Mouse (Mus musculus): ENCODE data around the gene Rufy4. TPM values are rescaled to one million over a fixed set of nuclear protein-coding genes. Genes with fewer than 3 reads are reported as not detected.

Rufy4 gene
- polyA plus RNA-seq, 1 experiment from 2014 or later = 0.56 TPM

GRCm38 (mm10) chr1:74095728-74096127 lies 29.6 kb upstream of the Rufy4 start:
- Histone ChIP-seq H3K27me3 (ENCODE audit: control insufficient read depth, insufficient read depth, low read length) (peaks cover 10% of the 10 kb centered on the region; the same call in 1 of the 2 replicates), H3K27ac (ENCODE audit: low read depth, low read length) (no peak overlapping the region), H3K9me3 (ENCODE audit: control insufficient read depth, low read length) (no peaks in the 10 kb centered on the region), H3K36me3 (ENCODE audit: control insufficient read depth, insufficient read depth, low read length) (no peaks in the 10 kb centered on the region), H3K4me1 (replicated peaks; ENCODE audit: control insufficient read depth, insufficient read depth, low read length) (peaks cover 14% of the 10 kb centered on the region), H3K9ac (ENCODE audit: low read depth, low read length) (no peak overlapping the region), H3K4me2 (replicated peaks; ENCODE audit: low read depth, low read length) (no peak overlapping the region), H3K4me3 (ENCODE audit: low read depth, low read length) (no peak overlapping the region)
- 48% methylated on average over 3 of the region's 3 CpGs for WGBS
- no peak for ATAC-seq (ENCODE audit: low FRiP score)
- no peak for DNase-seq (ENCODE audit: low spot score)

- Histone ChIP-seq H3K36me3 (ENCODE audit: control insufficient read depth, insufficient read depth, low read length) (no peaks in the 10 kb centered on the region), H3K4me1 (replicated peaks; ENCODE audit: control insufficient read depth, insufficient read depth, low read length) (peaks cover 17% of the 10 kb centered on the region), H3K4me2 (replicated peaks; ENCODE audit: low read depth, low read length) (peak overlapping the region; percentile 98), H3K27me3 (ENCODE audit: control insufficient read depth, insufficient read depth, low read length) (peaks cover 10% of the 10 kb centered on the region; the same call in 1 of the 2 replicates), H3K9me3 (ENCODE audit: control insufficient read depth, low read length) (no peaks in the 10 kb centered on the region), H3K9ac (ENCODE audit: low read depth, low read length) (peak overlapping the region; percentile 69), H3K27ac (ENCODE audit: low read depth, low read length) (peak overlapping the region; percentile 79), H3K4me3 (ENCODE audit: low read depth, low read length) (peak overlapping the region; percentile 55)
- WGBS = under 1% methylated on average over 56 of the region's 58 CpGs
- peak; percentile 83 for DNase-seq (ENCODE audit: low spot score)
- ATAC-seq (ENCODE audit: low FRiP score) = peak; percentile 62
Observed at GRCm38 (mm10) chr1:74098004-74099000, 27.0 kb upstream of the Rufy4 start.

DNA sequence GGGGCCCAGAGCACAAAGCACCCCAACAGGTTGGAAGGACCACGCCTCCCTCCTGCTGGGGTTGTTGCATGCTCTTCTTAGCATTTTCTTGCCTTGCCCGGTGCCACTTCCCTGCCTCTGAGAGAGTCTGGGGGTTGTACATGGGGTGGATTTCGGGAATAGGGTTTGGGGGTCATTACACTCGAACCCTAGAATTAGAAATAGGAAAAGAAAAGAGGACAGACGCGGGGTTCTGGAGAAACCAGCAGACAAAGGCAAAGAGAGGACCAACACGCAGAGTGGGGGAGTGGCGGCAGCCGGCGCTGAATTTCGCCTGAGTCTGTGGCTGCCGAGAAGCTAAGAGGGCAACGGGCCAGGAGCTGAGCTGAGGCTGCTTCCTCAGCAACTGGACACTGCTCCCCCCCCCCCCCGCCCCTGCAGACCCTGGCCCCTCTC lies 26.3 kb upstream of the Rufy4 start:
- peaks cover 10% of the 10 kb centered on the region; the same call in 1 of the 2 replicates for H3K27me3 ChIP-seq (ENCODE audit: control insufficient read depth, insufficient read depth, low read length)
- H3K4me2 ChIP-seq (replicated peaks; ENCODE audit: low read depth, low read length) = peak overlapping the region; percentile 98
- peak; percentile 57 for DNase-seq (ENCODE audit: low spot score)
- peaks cover 23% of the 10 kb centered on the region for H3K4me1 ChIP-seq (replicated peaks; ENCODE audit: control insufficient read depth, insufficient read depth, low read length)
- H3K36me3 ChIP-seq (ENCODE audit: control insufficient read depth, insufficient read depth, low read length) = no peaks in the 10 kb centered on the region
- peak overlapping the region; percentile 69 for H3K9ac ChIP-seq (ENCODE audit: low read depth, low read length)
- H3K4me3 ChIP-seq (ENCODE audit: low read depth, low read length) = peak overlapping the region; percentile 55
- 1% methylated on average over 13 of the region's 14 CpGs for WGBS
- H3K9me3 ChIP-seq (ENCODE audit: control insufficient read depth, low read length) = no peaks in the 10 kb centered on the region
- peak overlapping the region; percentile 79 for H3K27ac ChIP-seq (ENCODE audit: low read depth, low read length)
- 0 out of 2 replicates have a peak, but pooled peaks have one; percentile 8 for ATAC-seq (ENCODE audit: low FRiP score)

DNA sequence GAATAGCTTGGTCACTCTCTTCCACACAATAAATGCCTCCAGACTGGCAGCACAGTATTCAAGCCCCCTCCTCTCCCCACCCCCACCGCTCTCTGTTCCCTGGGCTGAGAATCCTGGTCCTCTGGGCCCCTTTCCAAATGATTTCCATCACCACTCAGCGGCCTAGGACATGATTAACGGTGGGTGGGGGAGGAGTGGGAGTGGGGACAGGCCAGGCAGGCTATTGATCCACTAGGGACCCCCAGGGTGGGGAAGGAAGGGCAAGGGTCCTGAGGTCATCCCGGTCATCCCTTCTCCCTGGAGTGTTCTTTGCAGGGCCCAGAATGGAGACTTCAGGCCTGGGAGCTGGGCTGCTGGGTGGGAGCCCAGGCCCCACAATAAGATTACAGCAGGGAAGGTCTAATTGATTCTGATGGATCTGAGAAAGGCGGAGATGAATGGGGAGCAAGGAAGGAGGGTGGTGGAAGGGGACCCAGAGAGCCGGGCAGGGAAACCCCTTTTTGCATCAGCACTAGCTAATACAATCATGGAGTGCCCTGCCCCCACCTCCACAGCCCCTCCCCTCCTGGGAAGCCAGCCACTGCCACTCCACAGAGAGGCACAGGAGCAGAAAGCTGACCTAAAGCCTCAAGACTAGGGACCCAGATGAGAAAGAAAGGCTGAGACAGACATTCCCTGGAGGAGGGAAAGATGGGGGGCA lies 21.5 kb upstream of the Rufy4 start:
- Histone ChIP-seq H3K4me2 (replicated peaks; ENCODE audit: low read depth, low read length) (no peak overlapping the region), H3K36me3 (ENCODE audit: control insufficient read depth, insufficient read depth, low read length) (no peaks in the 10 kb centered on the region), H3K4me1 (replicated peaks; ENCODE audit: control insufficient read depth, insufficient read depth, low read length) (peaks cover 29% of the 10 kb centered on the region), H3K27ac (ENCODE audit: low read depth, low read length) (peak overlapping the region; percentile 77), H3K4me3 (ENCODE audit: low read depth, low read length) (no peak overlapping the region), H3K9me3 (ENCODE audit: control insufficient read depth, low read length) (no peaks in the 10 kb centered on the region), H3K9ac (ENCODE audit: low read depth, low read length) (no peak overlapping the region), H3K27me3 (ENCODE audit: control insufficient read depth, insufficient read depth, low read length) (peaks cover 1% of the 10 kb centered on the region; the same call in 1 of the 2 replicates)
- 10% methylated on average over 6 of the region's 6 CpGs for WGBS
- ATAC-seq (ENCODE audit: low FRiP score) (peak; percentile 85), DNase-seq (ENCODE audit: low spot score) (peak; percentile 71)

GRCm38 (mm10) chr1:74105660-74106059 lies 19.7 kb upstream of the Rufy4 start:
- no peak overlapping the region for H3K4me3 ChIP-seq (ENCODE audit: low read depth, low read length)

GRCm38 (mm10) chr1:74106214-74106613 lies 19.1 kb upstream of the Rufy4 start:
- Histone ChIP-seq H3K27me3 (ENCODE audit: control insufficient read depth, insufficient read depth, low read length) (no peaks in the 10 kb centered on the region), H3K4me3 (ENCODE audit: low read depth, low read length) (no peak overlapping the region), H3K4me2 (replicated peaks; ENCODE audit: low read depth, low read length) (no peak overlapping the region), H3K9me3 (ENCODE audit: control insufficient read depth, low read length) (no peaks in the 10 kb centered on the region), H3K36me3 (ENCODE audit: control insufficient read depth, insufficient read depth, low read length) (no peaks in the 10 kb centered on the region), H3K9ac (ENCODE audit: low read depth, low read length) (no peak overlapping the region), H3K4me1 (replicated peaks; ENCODE audit: control insufficient read depth, insufficient read depth, low read length) (peaks cover 37% of the 10 kb centered on the region), H3K27ac (ENCODE audit: low read depth, low read length) (no peak overlapping the region)
- ATAC-seq (ENCODE audit: low FRiP score) = no peak
- 73% methylated on average over 6 of the region's 6 CpGs for WGBS
- no peak for DNase-seq (ENCODE audit: low spot score)

More at GRCm38 (mm10) chr1:74105660-74106059, 19.7 kb upstream of the Rufy4 start:
- Histone ChIP-seq H3K36me3 (ENCODE audit: control insufficient read depth, insufficient read depth, low read length) (no peaks in the 10 kb centered on the region), H3K9ac (ENCODE audit: low read depth, low read length) (no peak overlapping the region), H3K4me2 (replicated peaks; ENCODE audit: low read depth, low read length) (no peak overlapping the region), H3K27ac (ENCODE audit: low read depth, low read length) (no peak overlapping the region), H3K9me3 (ENCODE audit: control insufficient read depth, low read length) (no peaks in the 10 kb centered on the region), H3K27me3 (ENCODE audit: control insufficient read depth, insufficient read depth, low read length) (no peaks in the 10 kb centered on the region), H3K4me1 (replicated peaks; ENCODE audit: control insufficient read depth, insufficient read depth, low read length) (peaks cover 32% of the 10 kb centered on the region)
- ATAC-seq (ENCODE audit: low FRiP score) (no peak), DNase-seq (ENCODE audit: low spot score) (no peak)
- 84% methylated on average over 4 of the region's 4 CpGs for WGBS

DNA sequence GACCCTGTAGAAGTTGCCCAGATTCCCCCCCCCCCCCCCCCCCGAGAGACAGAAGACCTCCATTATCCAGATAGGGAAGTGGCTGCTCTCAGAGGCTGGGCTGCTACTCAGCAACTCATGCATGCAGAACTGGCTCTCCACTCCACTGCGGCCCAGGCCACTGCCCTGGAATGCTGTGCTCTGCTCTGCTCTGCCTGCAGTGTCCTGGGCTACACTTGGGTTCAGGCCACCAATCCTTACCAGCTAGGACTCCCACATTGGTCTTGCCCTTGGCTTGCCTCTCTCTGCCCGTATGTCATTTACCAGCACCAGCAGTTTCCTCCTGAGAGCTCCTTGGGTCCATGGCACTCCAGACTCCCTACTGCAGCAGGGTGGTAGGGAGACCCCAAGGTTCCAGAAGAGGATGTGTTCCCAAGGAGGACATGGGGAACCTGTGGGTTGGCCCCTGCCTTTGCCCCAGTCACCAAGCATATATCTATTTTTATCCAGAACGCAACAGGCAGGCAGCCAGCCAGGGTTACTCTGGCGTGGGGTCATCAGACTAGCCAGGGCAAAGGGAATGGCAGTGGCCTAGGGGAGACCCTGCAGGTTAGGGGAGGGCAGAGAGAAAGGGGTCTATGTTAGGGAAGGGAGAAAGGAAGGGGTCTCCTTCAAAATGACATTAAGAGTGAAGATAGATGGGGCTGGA lies 17.3 kb upstream of the Rufy4 start:
- no peak overlapping the region for H3K4me3 ChIP-seq (ENCODE audit: low read depth, low read length)
- no peaks in the 10 kb centered on the region for H3K27me3 ChIP-seq (ENCODE audit: control insufficient read depth, insufficient read depth, low read length)
- DNase-seq (ENCODE audit: low spot score) = no peak
- H3K4me1 ChIP-seq (replicated peaks; ENCODE audit: control insufficient read depth, insufficient read depth, low read length) = peaks cover 44% of the 10 kb centered on the region
- H3K4me2 ChIP-seq (replicated peaks; ENCODE audit: low read depth, low read length) = no peak overlapping the region
- no peak for ATAC-seq (ENCODE audit: low FRiP score)
- no peak overlapping the region for H3K9ac ChIP-seq (ENCODE audit: low read depth, low read length)
- WGBS = 67% methylated on average over 5 of the region's 5 CpGs
- no peaks in the 10 kb centered on the region for H3K36me3 ChIP-seq (ENCODE audit: control insufficient read depth, insufficient read depth, low read length)
- no peaks in the 10 kb centered on the region for H3K9me3 ChIP-seq (ENCODE audit: control insufficient read depth, low read length)
- H3K27ac ChIP-seq (ENCODE audit: low read depth, low read length) = no peak overlapping the region

DNA sequence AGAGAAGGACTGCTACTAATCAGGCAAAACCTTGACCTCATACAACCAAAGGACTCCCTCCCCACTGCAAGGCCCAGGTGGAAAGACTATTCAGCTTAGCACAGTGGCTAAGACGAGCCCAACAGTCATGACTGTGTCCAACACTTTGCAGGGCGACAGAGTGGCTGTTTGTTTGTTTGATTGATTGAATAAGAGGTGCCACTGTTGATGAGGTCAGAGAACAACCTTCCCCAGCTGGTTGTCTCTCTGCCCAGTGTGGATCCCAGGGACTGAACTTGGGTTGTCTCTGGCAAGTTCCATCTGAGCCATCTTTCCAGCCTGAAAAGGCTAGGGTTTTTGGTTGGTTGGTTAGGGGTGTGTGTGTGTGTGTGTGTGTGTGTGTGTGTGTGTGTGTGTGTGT lies 15.7 kb upstream of the Rufy4 start:
- WGBS = 36% methylated on average over 2 of the region's 2 CpGs
- Histone ChIP-seq H3K36me3 (ENCODE audit: control insufficient read depth, insufficient read depth, low read length) (no peaks in the 10 kb centered on the region), H3K4me1 (replicated peaks; ENCODE audit: control insufficient read depth, insufficient read depth, low read length) (peaks cover 33% of the 10 kb centered on the region), H3K9ac (ENCODE audit: low read depth, low read length) (no peak overlapping the region), H3K27ac (ENCODE audit: low read depth, low read length) (peak overlapping the region; percentile 37), H3K4me2 (replicated peaks; ENCODE audit: low read depth, low read length) (no peak overlapping the region), H3K4me3 (ENCODE audit: low read depth, low read length) (no peak overlapping the region), H3K9me3 (ENCODE audit: control insufficient read depth, low read length) (no peaks in the 10 kb centered on the region), H3K27me3 (ENCODE audit: control insufficient read depth, insufficient read depth, low read length) (no peaks in the 10 kb centered on the region)
- no peak for ATAC-seq (ENCODE audit: low FRiP score)
- no peak for DNase-seq (ENCODE audit: low spot score)
